Mouse (Mus musculus) heart, embryonic 12.5 days (tissue): Measurements from ENCODE around the gene 1810055G02Rik. TPM values are rescaled to one million over a fixed set of nuclear protein-coding genes. Genes with fewer than 3 reads are reported as not detected.

Experiments
- ATAC-seq: fragments of 200-750 bp; cut with Nextera tagmentation; 2 replicates; pipeline ENCODE4 v1.8.0; 2017; ENCODE audit warnings: moderate TSS enrichment, moderate library complexity; ENCODE audit not compliant: insufficient number of reproducible peaks, low FRiP score
- H3K27ac ChIP-seq: fragments of 300-500 bp; sonication (generic); 2 replicates; pipeline ENCODE4 v1.5.1; 2016; ENCODE audit warnings: mild to moderate bottlenecking, moderate library complexity; ENCODE audit not compliant: poor library complexity, severe bottlenecking
- H3K27me3 ChIP-seq: fragments of 300-500 bp; sonication (generic); replicated peaks from 2 replicates; pipeline ENCODE4 v1.6.1; 2016; ENCODE audit warnings: mild to moderate bottlenecking, moderate library complexity
- H3K36me3 ChIP-seq: fragments of 300-500 bp; sonication (generic); 2 replicates; pipeline ENCODE4 v1.6.1; 2016; ENCODE audit warnings: mild to moderate bottlenecking, moderate library complexity
- H3K4me1 ChIP-seq: fragments of 300-500 bp; sonication (generic); replicated peaks from 2 replicates; pipeline ENCODE4 v1.6.1; 2016; ENCODE audit warnings: mild to moderate bottlenecking
- H3K4me2 ChIP-seq: fragments of 300-500 bp; sonication (generic); 2 replicates; pipeline ENCODE4 v1.6.1; 2016; ENCODE audit warnings: mild to moderate bottlenecking, moderate library complexity
- H3K4me3 ChIP-seq: fragments of 300-500 bp; sonication (generic); 2 replicates; pipeline ENCODE4 v1.5.1; 2016; ENCODE audit warnings: mild to moderate bottlenecking
- H3K9ac ChIP-seq: fragments of 300-500 bp; sonication (generic); 2 replicates; pipeline ENCODE4 v1.6.1; 2016; ENCODE audit warnings: mild to moderate bottlenecking, moderate library complexity
- H3K9me3 ChIP-seq: fragments of 300-500 bp; sonication (generic); replicated peaks from 2 replicates; pipeline ENCODE4 v1.6.1; 2016; ENCODE audit warnings: mild to moderate bottlenecking, moderate library complexity
- WGBS: fragments of 180-500 bp; shearing (Covaris S2); methylation state at CpG from one replicate; pipeline ENCODE4 v1.1.7; 2016; 5-methylcytosine and 5-hydroxymethylcytosine counted together
- polyA plus RNA-seq: library from polyadenylated mRNA; unstranded; fragments of >200 nt; fragmentation: Nextera tagmentation; extraction: Ambion mirVana; gene quantifications from 2 replicates; pipeline ENCODE4 v1.2.1, GENCODE M21; 2016

1810055G02Rik gene
- polyA plus RNA-seq, 1 experiment from 2014 or later = 25.7 TPM

DNA sequence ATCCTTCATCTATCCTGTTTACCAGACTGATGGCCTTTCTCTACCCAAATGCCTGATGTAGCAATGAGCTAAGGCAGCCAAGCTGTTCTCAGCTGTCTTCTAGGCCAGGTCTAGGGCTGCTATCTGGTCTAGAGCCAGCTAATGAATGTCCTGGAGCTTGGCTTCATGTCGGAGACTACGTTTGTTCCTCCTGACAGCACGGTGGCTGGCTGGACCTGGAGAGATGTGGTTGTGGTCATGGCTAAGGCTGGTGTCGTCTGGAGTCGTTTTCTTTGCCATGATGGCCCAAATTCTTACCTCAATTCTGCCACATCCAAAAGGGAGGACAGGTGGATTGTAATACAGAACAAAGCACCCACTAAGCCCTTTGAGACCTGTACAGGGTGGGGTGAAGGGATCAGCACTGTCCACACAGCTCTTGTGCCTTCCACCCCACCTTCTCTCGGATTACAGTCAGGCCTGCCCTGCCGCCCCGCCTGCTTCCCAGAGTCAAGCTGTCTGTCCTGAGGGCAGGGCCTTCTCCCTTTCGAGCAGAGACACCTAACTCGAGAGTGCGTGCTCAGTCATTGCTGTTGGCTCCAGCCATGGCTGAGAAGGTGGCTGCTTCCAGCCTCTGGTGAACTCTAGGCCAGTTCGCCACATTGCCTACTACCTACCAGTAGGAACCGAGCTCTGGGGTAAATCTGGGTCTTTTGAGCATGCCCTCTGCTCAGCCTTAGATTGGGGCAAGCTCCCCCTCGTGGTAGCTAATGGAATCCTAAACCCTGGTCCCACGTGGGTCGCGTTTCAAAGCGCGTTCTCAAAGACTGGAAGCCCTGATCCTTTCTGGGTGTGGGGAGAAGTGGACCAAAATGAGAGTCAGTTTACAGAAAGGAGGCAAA, 10.6 kb downstream of the 1810055G02Rik start:
- Histone ChIP-seq H3K4me2 (peak overlapping the region; percentile 81), H3K9ac (peak overlapping the region; percentile 37; the same call in 1 of the 2 replicates), H3K4me3 (peak overlapping the region; percentile 47), H3K4me1 (peaks cover 12% of the 10 kb centered on the region; the same call in 1 of the 2 replicates), H3K27me3 (no peaks in the 10 kb centered on the region), H3K27ac (no peak overlapping the region), H3K36me3 (peaks cover 35% of the 10 kb centered on the region), H3K9me3 (peaks cover 6% of the 10 kb centered on the region)
- peak; percentile 54 for ATAC-seq
- 37% methylated on average over 19 of the region's 19 CpGs for WGBS

- peak overlapping the region; percentile 47 for H3K4me3 ChIP-seq
- H3K4me2 ChIP-seq = peak overlapping the region; percentile 81
- peaks cover 12% of the 10 kb centered on the region; the same call in 1 of the 2 replicates for H3K4me1 ChIP-seq
- peaks cover 31% of the 10 kb centered on the region for H3K36me3 ChIP-seq
- WGBS = 1% methylated on average over 27 of the region's 27 CpGs
- H3K27ac ChIP-seq = no peak overlapping the region
- no peaks in the 10 kb centered on the region for H3K27me3 ChIP-seq
- peak; percentile 80 for ATAC-seq
- H3K9me3 ChIP-seq = peaks cover 9% of the 10 kb centered on the region
- H3K9ac ChIP-seq = peak overlapping the region; percentile 37
Observed at GRCm38 (mm10) chr19:3719362-3719891, 11.3 kb downstream of the 1810055G02Rik start.

DNA sequence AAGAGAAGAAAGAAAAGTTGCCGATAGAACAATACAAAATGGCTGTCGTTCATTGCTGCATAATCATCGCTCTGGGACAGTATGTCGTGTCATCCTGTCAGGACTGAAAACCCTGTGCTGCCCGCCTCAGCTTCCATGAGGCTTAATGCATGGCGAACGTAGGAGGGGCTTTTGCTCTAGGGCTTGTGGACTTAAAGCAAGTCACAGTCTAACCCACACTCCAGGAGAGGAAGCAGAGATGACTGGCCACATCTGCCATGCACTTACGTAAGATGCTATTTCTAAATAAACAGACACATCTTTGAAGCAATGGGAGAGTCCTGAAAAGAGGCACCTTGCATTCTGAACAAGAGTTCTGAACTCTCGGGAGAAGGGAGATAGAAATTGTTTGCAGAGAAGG, 15.1 kb downstream of the 1810055G02Rik start:
- Histone ChIP-seq H3K27ac (no peak overlapping the region), H3K4me2 (no peak overlapping the region), H3K9ac (no peak overlapping the region), H3K36me3 (no peaks in the 10 kb centered on the region), H3K4me3 (no peak overlapping the region), H3K9me3 (peaks cover 12% of the 10 kb centered on the region), H3K4me1 (peaks cover 12% of the 10 kb centered on the region; the same call in 1 of the 2 replicates), H3K27me3 (no peaks in the 10 kb centered on the region)
- WGBS = 88% methylated on average over 9 of the region's 9 CpGs
- no peak for ATAC-seq

GRCm38 (mm10) chr19:3723904-3724303, 15.8 kb downstream of the 1810055G02Rik start:
- ATAC-seq = no peak
- Histone ChIP-seq H3K27ac (no peak overlapping the region), H3K4me1 (peaks cover 10% of the 10 kb centered on the region; the same call in 1 of the 2 replicates), H3K36me3 (no peaks in the 10 kb centered on the region), H3K9me3 (peaks cover 12% of the 10 kb centered on the region), H3K9ac (no peak overlapping the region), H3K4me3 (no peak overlapping the region), H3K4me2 (no peak overlapping the region), H3K27me3 (no peaks in the 10 kb centered on the region)
- 77% methylated on average over 4 of the region's 4 CpGs for whole genome bisulfite sequencing

DNA sequence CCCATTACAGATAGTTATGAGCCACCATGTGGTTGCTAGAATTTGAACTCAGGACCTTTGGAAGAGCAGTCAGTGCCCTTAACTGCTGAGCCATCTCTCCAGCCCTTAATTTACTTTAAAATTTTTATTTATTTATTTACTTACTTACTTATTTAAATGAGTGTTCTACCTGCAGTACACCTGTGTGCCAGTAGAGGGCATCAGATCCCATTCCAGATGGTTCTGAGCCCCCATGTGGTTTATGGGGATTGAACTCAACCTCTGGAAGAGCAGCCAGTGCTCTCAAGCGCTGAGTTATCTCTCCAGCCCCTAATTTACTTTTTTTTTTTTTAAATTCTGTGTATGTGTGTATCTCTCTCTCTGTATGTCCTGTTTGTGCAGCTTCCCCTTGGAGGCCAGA, 16.7 kb downstream of the 1810055G02Rik start:
- peaks cover 12% of the 10 kb centered on the region for H3K9me3 ChIP-seq
- no peaks in the 10 kb centered on the region for H3K36me3 ChIP-seq
- H3K4me1 ChIP-seq = 0 out of 2 replicates have a peak, but pooled peaks cover 4% of the 10 kb centered on the region
- WGBS = 33% methylated on average over 1 of the region's 1 CpGs
- no peak for ATAC-seq
- H3K27ac ChIP-seq = no peak overlapping the region
- H3K4me3 ChIP-seq = no peak overlapping the region
- H3K9ac ChIP-seq = no peak overlapping the region
- H3K4me2 ChIP-seq = no peak overlapping the region
- no peaks in the 10 kb centered on the region for H3K27me3 ChIP-seq

DNA sequence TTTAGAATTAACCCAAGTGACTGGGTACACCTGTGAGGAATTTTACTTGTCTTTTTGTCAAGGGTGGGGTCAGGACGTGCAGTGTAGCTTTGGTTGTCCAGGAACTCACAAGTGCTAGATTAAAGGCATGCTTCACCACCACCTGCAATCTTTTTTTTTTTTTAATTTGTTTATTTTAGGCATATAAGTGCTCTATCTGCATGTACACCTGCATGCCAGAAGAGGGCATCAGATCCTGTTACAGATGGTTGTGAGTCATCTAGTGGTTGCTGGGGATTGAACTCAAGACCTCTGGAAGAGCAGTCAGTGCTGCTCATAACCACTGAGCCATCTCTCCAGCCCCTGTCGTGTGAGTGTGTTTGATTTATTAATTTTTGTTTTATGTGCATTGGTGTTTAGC, 20.8 kb downstream of the 1810055G02Rik start:
- no peak overlapping the region for H3K4me3 ChIP-seq
- no peak overlapping the region for H3K27ac ChIP-seq
- H3K4me1 ChIP-seq = no peaks in the 10 kb centered on the region
- H3K9me3 ChIP-seq = peaks cover 4% of the 10 kb centered on the region; the same call in 1 of the 2 replicates
- H3K27me3 ChIP-seq = no peaks in the 10 kb centered on the region
- 58% methylated on average over 2 of the region's 2 CpGs for WGBS
- no peak overlapping the region for H3K4me2 ChIP-seq
- no peak for ATAC-seq
- H3K9ac ChIP-seq = no peak overlapping the region
- H3K36me3 ChIP-seq = no peaks in the 10 kb centered on the region

DNA sequence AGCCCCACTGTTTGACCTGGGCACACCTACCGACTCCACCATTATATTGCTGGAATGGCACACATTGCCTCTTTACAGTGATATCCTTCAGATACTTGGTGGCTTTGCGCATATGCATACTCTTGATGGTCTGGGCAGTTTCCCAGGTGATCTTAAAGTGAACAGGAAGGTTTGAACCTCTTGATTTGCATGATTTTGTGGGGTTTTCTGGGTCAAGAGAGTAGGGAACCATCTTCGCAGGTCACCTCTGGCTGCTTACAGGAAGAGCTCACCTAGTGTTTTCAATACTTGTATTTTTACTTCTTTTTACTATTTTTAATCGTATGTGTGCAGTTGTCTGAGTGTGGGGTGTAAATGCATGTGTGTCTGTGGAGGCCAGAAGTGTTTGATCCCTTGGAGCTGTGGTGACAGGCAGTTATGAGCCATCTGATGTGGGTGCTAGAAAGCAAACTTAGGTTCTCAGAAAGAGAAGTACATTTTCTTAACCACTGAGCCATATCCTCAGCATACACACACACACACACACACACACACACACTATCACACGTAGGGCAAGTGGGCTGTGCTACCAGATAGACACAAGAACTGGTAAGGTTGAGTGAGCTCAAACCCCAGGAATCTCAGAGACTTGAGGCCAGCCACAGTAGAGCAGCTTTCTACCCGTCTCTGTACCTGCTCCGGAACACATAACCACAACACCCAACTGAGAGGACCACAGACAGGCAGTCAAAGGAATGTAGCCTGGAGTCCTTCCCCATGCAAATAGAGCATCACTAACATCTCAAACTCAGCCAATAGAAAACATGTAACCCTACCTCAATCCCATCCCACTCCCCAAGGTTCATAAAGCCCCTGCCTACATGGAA, 22.9 kb downstream of the 1810055G02Rik start:
- no peak overlapping the region for H3K9ac ChIP-seq
- H3K27ac ChIP-seq = no peak overlapping the region
- H3K36me3 ChIP-seq = no peaks in the 10 kb centered on the region
- no peak overlapping the region for H3K4me2 ChIP-seq
- no peak for ATAC-seq
- no peaks in the 10 kb centered on the region for H3K4me1 ChIP-seq
- H3K4me3 ChIP-seq = no peak overlapping the region
- WGBS = 70% methylated on average over 7 of the region's 7 CpGs
- H3K27me3 ChIP-seq = no peaks in the 10 kb centered on the region
- 0 out of 2 replicates have a peak, but pooled peaks cover under 1% of the 10 kb centered on the region for H3K9me3 ChIP-seq

DNA sequence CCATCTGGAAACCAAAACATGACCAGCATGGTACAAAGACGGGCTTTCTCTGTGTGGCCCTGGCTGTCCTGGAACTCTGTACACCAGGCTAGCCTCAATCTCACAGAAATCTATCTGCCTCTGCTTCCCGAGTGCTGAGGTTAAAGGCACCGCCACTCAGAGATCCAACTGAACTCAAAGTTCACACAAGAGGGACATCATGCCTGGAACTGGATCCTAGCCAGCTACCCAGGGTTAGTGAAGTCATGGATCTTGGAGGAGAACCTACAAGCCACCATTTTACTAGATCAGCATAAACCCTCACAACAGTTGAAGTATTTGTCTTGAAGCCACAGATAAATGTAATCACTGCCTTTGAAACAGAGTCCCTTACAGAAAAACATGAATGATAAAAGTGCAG, 27.9 kb downstream of the 1810055G02Rik start:
- Histone ChIP-seq H3K36me3 (no peaks in the 10 kb centered on the region), H3K4me1 (no peaks in the 10 kb centered on the region), H3K27ac (no peak overlapping the region), H3K9ac (no peak overlapping the region), H3K4me3 (no peak overlapping the region), H3K27me3 (no peaks in the 10 kb centered on the region), H3K4me2 (no peak overlapping the region), H3K9me3 (no peaks in the 10 kb centered on the region)
- ATAC-seq = no peak
- 80% methylated on average over 3 of the region's 3 CpGs for WGBS

DNA sequence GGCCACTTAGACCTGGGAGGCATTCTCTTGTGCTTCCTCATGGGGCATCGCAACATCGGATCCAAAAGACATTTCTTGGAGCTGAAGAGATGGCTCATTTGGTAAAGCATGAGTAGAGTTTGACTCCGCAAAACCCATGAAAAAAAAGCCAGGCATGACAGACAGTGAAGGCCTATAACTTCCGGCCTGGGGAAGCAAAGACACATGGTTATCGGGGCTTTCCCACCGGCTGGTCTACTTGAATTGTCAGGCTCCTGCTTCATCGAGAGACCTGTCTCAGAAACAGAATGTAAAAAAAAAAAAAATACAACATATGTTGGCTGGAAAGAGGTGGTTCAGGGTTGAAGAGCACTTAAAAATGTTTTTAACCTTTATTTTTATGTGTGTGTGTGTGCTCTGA, 31.6 kb downstream of the 1810055G02Rik start:
- Histone ChIP-seq H3K9ac (no peak overlapping the region), H3K4me1 (no peaks in the 10 kb centered on the region), H3K27ac (no peak overlapping the region), H3K9me3 (no peaks in the 10 kb centered on the region), H3K36me3 (no peaks in the 10 kb centered on the region), H3K4me3 (no peak overlapping the region), H3K27me3 (no peaks in the 10 kb centered on the region), H3K4me2 (no peak overlapping the region)
- 88% methylated on average over 7 of the region's 7 CpGs for WGBS
- no peak for ATAC-seq

DNA sequence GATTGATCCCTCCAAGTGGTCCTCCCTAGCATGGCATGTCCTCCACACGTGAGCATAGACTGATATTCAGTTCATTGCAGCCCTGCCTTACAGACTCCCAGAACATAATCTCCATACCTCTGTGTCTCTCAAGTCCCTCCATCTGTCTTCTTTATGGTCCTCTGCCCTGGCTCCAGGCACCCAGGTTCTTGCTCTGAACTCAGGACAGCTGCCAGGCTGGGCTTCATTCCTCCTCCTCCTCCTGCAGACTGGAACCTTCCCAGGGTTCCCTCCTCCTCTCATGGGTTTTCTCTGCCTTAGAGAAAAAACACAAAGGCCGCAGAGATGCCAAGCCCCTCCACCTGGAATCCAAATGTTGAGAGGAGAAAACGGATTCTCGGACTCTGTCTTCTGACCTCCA, 34.6 kb downstream of the 1810055G02Rik start:
- WGBS = 75% methylated on average over 4 of the region's 4 CpGs
- H3K4me1 ChIP-seq = no peaks in the 10 kb centered on the region
- no peak overlapping the region for H3K27ac ChIP-seq

GRCm38 (mm10) chr19:3743362-3743761, 35.3 kb downstream of the 1810055G02Rik start:
- ATAC-seq = no peak
- Histone ChIP-seq H3K4me1 (no peaks in the 10 kb centered on the region), H3K4me2 (no peak overlapping the region; the same call in 1 of the 2 replicates), H3K9me3 (peaks cover 11% of the 10 kb centered on the region), H3K27ac (no peak overlapping the region), H3K4me3 (no peak overlapping the region), H3K9ac (no peak overlapping the region), H3K27me3 (no peaks in the 10 kb centered on the region), H3K36me3 (no peaks in the 10 kb centered on the region)
- WGBS = 86% methylated on average over 7 of the region's 7 CpGs

More for the DNA sequence above, 34.6 kb downstream of the 1810055G02Rik start:
- Histone ChIP-seq H3K27me3 (no peaks in the 10 kb centered on the region), H3K36me3 (no peaks in the 10 kb centered on the region), H3K4me2 (no peak overlapping the region), H3K4me3 (no peak overlapping the region), H3K9me3 (peaks cover 6% of the 10 kb centered on the region), H3K9ac (no peak overlapping the region)
- no peak for ATAC-seq
